Mouse (Mus musculus) neural tube, embryonic 12.5 days (tissue): ENCODE data around the gene Nova2. TPM values are rescaled to one million over a fixed set of nuclear protein-coding genes. Genes with fewer than 3 reads are reported as not detected.

Experiments used
- ATAC-seq: fragments of 200-750 bp; cut with Nextera tagmentation; 2 replicates; pipeline ENCODE4 v1.8.0; 2017; ENCODE audit warnings: low read depth, mild to moderate bottlenecking, moderate TSS enrichment, moderate library complexity; ENCODE audit not compliant: low FRiP score
- H3K27ac ChIP-seq: fragments of 300-500 bp; sonication (generic); 2 replicates; pipeline ENCODE4 v1.5.1; 2016
- H3K27me3 ChIP-seq: fragments of 300-500 bp; sonication (generic); replicated peaks from 2 replicates; pipeline ENCODE4 v1.6.1; 2016; ENCODE audit warnings: mild to moderate bottlenecking
- H3K36me3 ChIP-seq: fragments of 300-500 bp; sonication (generic); 2 replicates; pipeline ENCODE4 v1.6.1; 2016; ENCODE audit warnings: mild to moderate bottlenecking
- H3K4me1 ChIP-seq: fragments of 300-500 bp; sonication (generic); 2 replicates; pipeline ENCODE4 v1.6.1; 2016
- H3K4me2 ChIP-seq: fragments of 300-500 bp; sonication (generic); replicated peaks from 2 replicates; pipeline ENCODE4 v1.6.1; 2016; ENCODE audit warnings: mild to moderate bottlenecking
- H3K4me3 ChIP-seq: fragments of 300-500 bp; sonication (generic); 2 replicates; pipeline ENCODE4 v1.5.1; 2016
- H3K9ac ChIP-seq: fragments of 300-500 bp; sonication (generic); 2 replicates; pipeline ENCODE4 v1.6.1; 2016; ENCODE audit warnings: mild to moderate bottlenecking
- H3K9me3 ChIP-seq: fragments of 300-500 bp; sonication (generic); 2 replicates; pipeline ENCODE4 v1.6.1; 2016; ENCODE audit warnings: mild to moderate bottlenecking
- WGBS: fragments of 180-500 bp; shearing (Covaris S2); methylation state at CpG from one replicate; pipeline ENCODE4 v1.1.7; 2016; 5-methylcytosine and 5-hydroxymethylcytosine counted together
- polyA plus RNA-seq: library from polyadenylated mRNA; unstranded; fragments of >200 nt; fragmentation: Nextera tagmentation; extraction: Ambion mirVana; gene quantifications from 2 replicates; pipeline ENCODE4 v1.2.1, GENCODE M21; 2016

Gene Nova2
- polyA plus RNA-seq, 1 experiment from 2014 or later, result 12.6 TPM

GRCm38 (mm10) chr7:18902486-18902885, 23.2 kb upstream of the Nova2 start:
- peaks cover 27% of the 10 kb centered on the region; the same call in 1 of the 2 replicates for H3K36me3 ChIP-seq
- no peak overlapping the region for H3K27ac ChIP-seq
- H3K27me3 ChIP-seq, result no peaks in the 10 kb centered on the region
- H3K9me3 ChIP-seq, result no peaks in the 10 kb centered on the region
- H3K4me2 ChIP-seq, result no peak overlapping the region
- no peak overlapping the region for H3K9ac ChIP-seq
- ATAC-seq, result no peak
- WGBS, result 81% methylated on average over 3 of the region's 3 CpGs
- H3K4me3 ChIP-seq, result no peak overlapping the region
- no peaks in the 10 kb centered on the region for H3K4me1 ChIP-seq

GRCm38 (mm10) chr7:18904971-18905370, 20.7 kb upstream of the Nova2 start:
- peaks cover 16% of the 10 kb centered on the region; the same call in 1 of the 2 replicates for H3K36me3 ChIP-seq
- 77% methylated on average over 3 of the region's 3 CpGs for WGBS
- H3K27ac ChIP-seq, result no peak overlapping the region
- no peak overlapping the region for H3K9ac ChIP-seq
- no peak for ATAC-seq
- no peak overlapping the region for H3K4me3 ChIP-seq
- H3K27me3 ChIP-seq, result no peaks in the 10 kb centered on the region
- H3K9me3 ChIP-seq, result no peaks in the 10 kb centered on the region
- no peak overlapping the region for H3K4me2 ChIP-seq
- peaks cover 12% of the 10 kb centered on the region; the same call in 1 of the 2 replicates for H3K4me1 ChIP-seq

- no peaks in the 10 kb centered on the region; the same call in 1 of the 2 replicates for H3K36me3 ChIP-seq
- no peak overlapping the region for H3K27ac ChIP-seq
- H3K9me3 ChIP-seq, result no peaks in the 10 kb centered on the region
- H3K4me1 ChIP-seq, result peaks cover 19% of the 10 kb centered on the region
- H3K9ac ChIP-seq, result peak overlapping the region; percentile 44
- H3K4me2 ChIP-seq, result peak overlapping the region; percentile 74
- H3K27me3 ChIP-seq, result no peaks in the 10 kb centered on the region
- no peak; the same call in 1 of the 2 replicates for ATAC-seq
- peak overlapping the region; percentile 52 for H3K4me3 ChIP-seq
- WGBS, result 10% methylated on average over 17 of the region's 17 CpGs
Observed at GRCm38 (mm10) chr7:18909797-18910196, 15.9 kb upstream of the Nova2 start.

- H3K27ac ChIP-seq, result no peak within 1 kb of the TSS
- WGBS, result under 1% methylated on average over 33 of the region's 33 CpGs
Observed at GRCm38 (mm10) chr7:18910241-18910831, 15.4 kb upstream of the Nova2 start, which contains the start of gene Ccdc61. Gene Ccdc61 (minus strand): TSS chr7:18910415.

GRCm38 (mm10) chr7:18916254-18916653, 9.4 kb upstream of the Nova2 start:
- ATAC-seq, result no peak
- Histone ChIP-seq H3K4me1 (peaks cover 5% of the 10 kb centered on the region; the same call in 1 of the 2 replicates), H3K4me2 (no peak overlapping the region), H3K27ac (no peak overlapping the region), H3K9ac (no peak overlapping the region), H3K4me3 (no peak overlapping the region), H3K36me3 (no peaks in the 10 kb centered on the region), H3K27me3 (no peaks in the 10 kb centered on the region), H3K9me3 (no peaks in the 10 kb centered on the region)
- 71% methylated on average over 4 of the region's 4 CpGs for WGBS

More at GRCm38 (mm10) chr7:18910241-18910831, 15.4 kb upstream of the Nova2 start, which contains the start of gene Ccdc61:
- H3K4me1 ChIP-seq, result peaks cover 19% of the 10 kb centered on the region
- H3K9me3 ChIP-seq, result no peaks in the 10 kb centered on the region
- no peaks in the 10 kb centered on the region for H3K27me3 ChIP-seq
- peak within 1 kb of the TSS; percentile 44 for H3K9ac ChIP-seq
- peak; percentile 99 for ATAC-seq
- H3K4me2 ChIP-seq, result peak within 1 kb of the TSS; percentile 74
- peak within 1 kb of the TSS; percentile 52 for H3K4me3 ChIP-seq
- no peaks in the 10 kb centered on the region; the same call in 1 of the 2 replicates for H3K36me3 ChIP-seq

GRCm38 (mm10) chr7:18917931-18918330, 7.8 kb upstream of the Nova2 start:
- H3K27ac ChIP-seq, result no peak overlapping the region
- peaks cover 19% of the 10 kb centered on the region for H3K4me1 ChIP-seq
- H3K4me2 ChIP-seq, result no peak overlapping the region
- H3K27me3 ChIP-seq, result no peaks in the 10 kb centered on the region; the same call in 1 of the 2 replicates
- no peaks in the 10 kb centered on the region for H3K9me3 ChIP-seq
- no peaks in the 10 kb centered on the region for H3K36me3 ChIP-seq
- no peak overlapping the region for H3K4me3 ChIP-seq
- no peak for ATAC-seq
- H3K9ac ChIP-seq, result no peak overlapping the region
- 67% methylated on average over 3 of the region's 3 CpGs for WGBS

- no peaks in the 10 kb centered on the region for H3K9me3 ChIP-seq
- peak overlapping the region; percentile 38 for H3K4me2 ChIP-seq
- H3K9ac ChIP-seq, result no peak overlapping the region; the same call in 1 of the 2 replicates
- no peaks in the 10 kb centered on the region for H3K36me3 ChIP-seq
- ATAC-seq, result peak; percentile 5; the same call in 1 of the 2 replicates
- 1% methylated on average over 12 of the region's 12 CpGs for WGBS
- peaks cover 41% of the 10 kb centered on the region for H3K4me1 ChIP-seq
- H3K4me3 ChIP-seq, result no peak overlapping the region
- no peaks in the 10 kb centered on the region; the same call in 1 of the 2 replicates for H3K27me3 ChIP-seq
- no peak overlapping the region for H3K27ac ChIP-seq
Observed at GRCm38 (mm10) chr7:18921069-18921468, 4.6 kb upstream of the Nova2 start.

- H3K36me3 ChIP-seq, result no peaks in the 10 kb centered on the region
- no peaks in the 10 kb centered on the region; the same call in 1 of the 2 replicates for H3K27me3 ChIP-seq
- H3K9ac ChIP-seq, result no peak overlapping the region
- H3K9me3 ChIP-seq, result no peaks in the 10 kb centered on the region
- H3K4me3 ChIP-seq, result no peak overlapping the region
- H3K27ac ChIP-seq, result peak overlapping the region; percentile 86; the same call in 1 of the 2 replicates
- H3K4me2 ChIP-seq, result peak overlapping the region; percentile 41
- peaks cover 54% of the 10 kb centered on the region for H3K4me1 ChIP-seq
- no peak for ATAC-seq
- WGBS, result 31% methylated on average over 5 of the region's 5 CpGs
Observed at GRCm38 (mm10) chr7:18922807-18923206, 2.9 kb upstream of the Nova2 start.

GRCm38 (mm10) chr7:18923267-18923666, 2.4 kb upstream of the Nova2 start:
- Histone ChIP-seq H3K9me3 (no peaks in the 10 kb centered on the region), H3K4me1 (peaks cover 58% of the 10 kb centered on the region), H3K36me3 (no peaks in the 10 kb centered on the region), H3K4me2 (peak overlapping the region; percentile 41), H3K27ac (peak overlapping the region; percentile 86; the same call in 1 of the 2 replicates), H3K27me3 (no peaks in the 10 kb centered on the region; the same call in 1 of the 2 replicates), H3K9ac (no peak overlapping the region), H3K4me3 (no peak overlapping the region)
- no peak for ATAC-seq
- 68% methylated on average over 11 of the region's 11 CpGs for whole genome bisulfite sequencing

GRCm38 (mm10) chr7:18923711-18924191, 1.9 kb upstream of the Nova2 start:
- peak; percentile 15; the same call in 1 of the 2 replicates for ATAC-seq
- WGBS, result 15% methylated on average over 4 of the region's 4 CpGs
- H3K36me3 ChIP-seq, result no peaks in the 10 kb centered on the region
- H3K9me3 ChIP-seq, result no peaks in the 10 kb centered on the region
- H3K4me2 ChIP-seq, result peak overlapping the region; percentile 41
- H3K4me1 ChIP-seq, result peaks cover 61% of the 10 kb centered on the region
- H3K4me3 ChIP-seq, result peak overlapping the region; percentile 3; the same call in 1 of the 2 replicates
- H3K27ac ChIP-seq, result peak overlapping the region; percentile 86
- 0 out of 2 replicates have a peak overlapping the region, but pooled peaks have one; percentile 13 for H3K9ac ChIP-seq
- H3K27me3 ChIP-seq, result no peaks in the 10 kb centered on the region; the same call in 1 of the 2 replicates

GRCm38 (mm10) chr7:18924321-18924720, 1.4 kb upstream of the Nova2 start:
- whole genome bisulfite sequencing, result 6% methylated on average over 8 of the region's 8 CpGs
- H3K9ac ChIP-seq, result 0 out of 2 replicates have a peak overlapping the region, but pooled peaks have one; percentile 13
- no peaks in the 10 kb centered on the region for H3K36me3 ChIP-seq
- H3K27ac ChIP-seq, result peak overlapping the region; percentile 86
- no peaks in the 10 kb centered on the region; the same call in 1 of the 2 replicates for H3K27me3 ChIP-seq
- no peaks in the 10 kb centered on the region for H3K9me3 ChIP-seq
- peaks cover 65% of the 10 kb centered on the region for H3K4me1 ChIP-seq
- H3K4me3 ChIP-seq, result no peak overlapping the region
- peak overlapping the region; percentile 41 for H3K4me2 ChIP-seq
- ATAC-seq, result 0 out of 2 replicates have a peak, but pooled peaks have one; percentile 5

GRCm38 (mm10) chr7:18926041-18926790, 528 bp downstream of the Nova2 start:
- Histone ChIP-seq H3K4me2 (peak overlapping the region; percentile 77), H3K9ac (peak overlapping the region; percentile 99), H3K4me3 (peak overlapping the region; percentile 92), H3K27me3 (no peaks in the 10 kb centered on the region; the same call in 1 of the 2 replicates), H3K4me1 (peaks cover 68% of the 10 kb centered on the region), H3K9me3 (no peaks in the 10 kb centered on the region), H3K36me3 (no peaks in the 10 kb centered on the region), H3K27ac (peak overlapping the region; percentile 77)
- peak; percentile 19 for ATAC-seq
- 2% methylated on average over 40 of the region's 42 CpGs for WGBS
